9 mouse cellular contexts compared by ENCODE assay signal in genomic region chr13:105291816-105292215, GRCm38 (mm10). TPM values are rescaled to one million over a fixed set of nuclear protein-coding genes. Genes with fewer than 3 reads are reported as not detected.
DNase-seq lines count a peak whose midpoint lies in the region; ATAC-seq and TF ChIP-seq lines count a peak whose summit lies in the region.
"Had no signal": no experiment of that assay in that cellular context is flagged by ENCODE, and none has a peak within 500 bp of the region (broad histone marks: within the 10 kb centered on the region; RNA-seq: fewer than 3 reads in every experiment).

No protein-coding gene starts in this region.

- DNase-seq in liver, adult 2 months (ENCODE audit: extremely low read depth, low read depth, low spot score): peak; percentile 3
- no peak for DNase-seq in liver, embryonic 11.5 days (ENCODE audit: low spot score)
- DNase-seq in cerebellum, postnatal 14 days: peak; percentile 42 to 61
- peak; percentile 7 for DNase-seq in heart, adult 8-10 months (ENCODE audit: low spot score)

- TF ChIP-seq POLR2A in liver, adult 2 months (IDR thresholded peaks at IDR 0.05; ENCODE audit: extremely low read depth, insufficient read depth, low read length): no peak
- TF ChIP-seq POLR2A in olfactory bulb, adult 2 months (IDR thresholded peaks at IDR 0.05; ENCODE audit: insufficient read depth, low read depth, low read length): no peak

- no peak overlapping the region for H3K4me2 ChIP-seq in liver, embryonic 11.5 days
- H3K4me2 ChIP-seq in kidney, embryonic 15.5 days: peak overlapping the region; percentile 27
- 0 out of 2 replicates have a peak overlapping the region, but pooled peaks have one; percentile 17 for H3K4me2 ChIP-seq in limb, embryonic 15.5 days

- WGBS in liver, adult 2 months: 30% methylated on average over 4 of the region's 4 CpGs
- WGBS in liver, embryonic 11.5 days: 40% methylated on average over 4 of the region's 4 CpGs
- WGBS in kidney, embryonic 15.5 days: 28% methylated on average over 4 of the region's 4 CpGs
- WGBS in limb, embryonic 15.5 days: 20% methylated on average over 4 of the region's 4 CpGs
- WGBS in olfactory bulb, adult 2 months: 4% methylated on average over 4 of the region's 4 CpGs

- ATAC-seq in liver, embryonic 11.5 days (replicated peaks; ENCODE audit: low FRiP score): no peak
- no peak for ATAC-seq in kidney, embryonic 15.5 days (replicated peaks; ENCODE audit: low FRiP score)
- ATAC-seq in limb, embryonic 15.5 days (ENCODE audit: insufficient number of reproducible peaks, low FRiP score, low TSS enrichment, low read depth): no peak
- ATAC-seq in inflammation-experienced regulatory T-cells, adult 6 months: no peak

- H3K36me3 ChIP-seq in liver, adult 2 months (ENCODE audit: control insufficient read depth, insufficient read depth, low read length): no peaks in the 10 kb centered on the region
- H3K36me3 ChIP-seq in liver, embryonic 11.5 days (ENCODE audit: control insufficient read depth, insufficient read depth, low read length): no peaks in the 10 kb centered on the region
- no peaks in the 10 kb centered on the region for H3K36me3 ChIP-seq in kidney, embryonic 15.5 days
- H3K36me3 ChIP-seq in limb, embryonic 15.5 days: no peaks in the 10 kb centered on the region
- H3K36me3 ChIP-seq: G1E had no signal

- no peaks in the 10 kb centered on the region for H3K9me3 ChIP-seq in liver, embryonic 11.5 days (ENCODE audit: control insufficient read depth, low read length)
- no peaks in the 10 kb centered on the region for H3K9me3 ChIP-seq in kidney, embryonic 15.5 days (replicated peaks)
- H3K9me3 ChIP-seq in limb, embryonic 15.5 days: no peaks in the 10 kb centered on the region
- H3K9me3 ChIP-seq: G1E had no signal

- H3K27ac ChIP-seq in liver, adult 2 months (replicated peaks; ENCODE audit: insufficient read depth, low read depth, low read length): no peak overlapping the region
- H3K27ac ChIP-seq in liver, embryonic 11.5 days (ENCODE audit: low read depth, low read length): no peak overlapping the region
- no peak overlapping the region for H3K27ac ChIP-seq in kidney, embryonic 15.5 days
- H3K27ac ChIP-seq in limb, embryonic 15.5 days: no peak overlapping the region
- peak overlapping the region; percentile 51; the same call in 1 of the 2 replicates for H3K27ac ChIP-seq in olfactory bulb, adult 2 months (ENCODE audit: insufficient read depth, low read depth, low read length)

- H3K9ac ChIP-seq in liver, adult 2 months (ENCODE audit: low read depth, low read length): no peak overlapping the region
- H3K9ac ChIP-seq in liver, embryonic 11.5 days (ENCODE audit: low read depth, low read length): no peak overlapping the region
- H3K9ac ChIP-seq in kidney, embryonic 15.5 days: no peak overlapping the region
- no peak overlapping the region for H3K9ac ChIP-seq in limb, embryonic 15.5 days

- H3K79me2 ChIP-seq in liver, adult 2 months (ENCODE audit: control insufficient read depth, insufficient read depth, low read length): no peaks in the 10 kb centered on the region

- no peaks in the 10 kb centered on the region for H3K4me1 ChIP-seq in liver, adult 2 months (ENCODE audit: control insufficient read depth, insufficient read depth, low read length)
- H3K4me1 ChIP-seq in liver, embryonic 11.5 days (replicated peaks; ENCODE audit: control insufficient read depth, insufficient read depth, low read length): peaks cover 2% of the 10 kb centered on the region; the same call in 1 of the 2 replicates
- peaks cover 15% of the 10 kb centered on the region; the same call in 1 of the 2 replicates for H3K4me1 ChIP-seq in kidney, embryonic 15.5 days
- peaks cover 7% of the 10 kb centered on the region for H3K4me1 ChIP-seq in limb, embryonic 15.5 days
- H3K4me1 ChIP-seq in olfactory bulb, adult 2 months (ENCODE audit: control insufficient read depth, insufficient read depth, low read length): peaks cover 17% of the 10 kb centered on the region

- no peak for TF ChIP-seq CTCF in liver, adult 2 months (IDR thresholded peaks at IDR 0.05; ENCODE audit: low read depth, low read length)
- TF ChIP-seq CTCF in olfactory bulb, adult 2 months (IDR thresholded peaks at IDR 0.05; ENCODE audit: insufficient read depth, low read depth, low read length): no peak

- H3K4me3 ChIP-seq in liver, adult 2 months (ENCODE audit: insufficient read depth, low read depth, low read length): no peak overlapping the region
- H3K4me3 ChIP-seq in liver, embryonic 11.5 days (ENCODE audit: low read depth, low read length): no peak overlapping the region
- H3K4me3 ChIP-seq in kidney, embryonic 15.5 days (replicated peaks): no peak overlapping the region
- no peak overlapping the region for H3K4me3 ChIP-seq in limb, embryonic 15.5 days
- H3K4me3 ChIP-seq in olfactory bulb, adult 2 months (ENCODE audit: insufficient read depth, low read depth, low read length): peak overlapping the region; percentile 20

- H3K27me3 ChIP-seq in liver, adult 2 months (ENCODE audit: control insufficient read depth, insufficient read depth, low read length): peaks cover 11% of the 10 kb centered on the region
- H3K27me3 ChIP-seq in liver, embryonic 11.5 days (replicated peaks; ENCODE audit: control insufficient read depth, insufficient read depth, low read length): no peaks in the 10 kb centered on the region
- no peaks in the 10 kb centered on the region for H3K27me3 ChIP-seq in kidney, embryonic 15.5 days
- H3K27me3 ChIP-seq in limb, embryonic 15.5 days: no peaks in the 10 kb centered on the region

RNA-seq across cellular contexts. Expression of gene Rnf180, which starts 2.8 kb away (rescaled TPM):
- 0.54 and 0.74 TPM in 2 replicates for total RNA-seq in liver, adult 2 months (2014; rRNA removed)
- 0.15 and 0.20 TPM in 2 replicates for polyA plus RNA-seq in liver, adult 2 months (2012; rRNA removed)
- 2.2 and 2.9 TPM in 2 replicates for polyA plus RNA-seq in liver, embryonic 11.5 days (2014; fragmentation: Nextera tagmentation; extraction: Ambion mirVana)
- 1 to 10 TPM in 3 of 4 experiments, under 1 TPM in 1; 0.94 to 2.3 (median 1.5) TPM for total RNA-seq in heart, adult 8-10 months (2022)
- polyA plus RNA-seq in kidney, embryonic 15.5 days (2015; fragmentation: Nextera tagmentation; extraction: Ambion mirVana): 6.1 and 6.9 TPM in 2 replicates
- 6.4 and 7.7 TPM in 2 replicates for polyA plus RNA-seq in limb, embryonic 15.5 days (2015; fragmentation: Nextera tagmentation; extraction: Ambion mirVana)
- polyA plus RNA-seq in olfactory bulb, adult 2 months (2012; ENCODE audit: insufficient read depth, insufficient read length, low replicate concordance, missing spikeins): not detected in 2 replicates
- not detected for polyA plus RNA-seq in inflammation-experienced regulatory T-cells, adult 6 months (2017; shearing (Covaris generic))
- polyA plus RNA-seq: G1E had no signal
